In genomic region chr7:57778754-57779153, GRCm38 (mm10) we compare ENCODE assay signal across 18 mouse cellular contexts.
DNase-seq lines count a peak whose midpoint lies in the region; ATAC-seq and TF ChIP-seq lines count a peak whose summit lies in the region.
"Had no signal": no experiment of that assay in that cellular context is flagged by ENCODE, and none has a peak within 500 bp of the region (broad histone marks: within the 10 kb centered on the region; RNA-seq: fewer than 3 reads in every experiment).

No protein-coding gene starts in this region.

- intact Hi-C loops in heart, postnatal 10 days (cut with DNase I) = no loop called here

- H3K9me3 ChIP-seq in heart, embryonic 12.5 days (replicated peaks) = no peaks in the 10 kb centered on the region
- no peaks in the 10 kb centered on the region for H3K9me3 ChIP-seq in forebrain, embryonic 16.5 days (ENCODE audit: control insufficient read depth, low read length)
- H3K9me3 ChIP-seq: embryonic facial prominence, embryonic 13.5 days; hindbrain, embryonic 10.5 days; intestine, embryonic 15.5 days had no signal

- no peak overlapping the region for H3K9ac ChIP-seq in heart, embryonic 12.5 days
- no peak overlapping the region for H3K9ac ChIP-seq in forebrain, embryonic 16.5 days (replicated peaks; ENCODE audit: low read depth, low read length)
- H3K9ac ChIP-seq: embryonic facial prominence, embryonic 13.5 days; hindbrain, embryonic 14.5 days; intestine, embryonic 15.5 days had no signal

- H3K36me3 ChIP-seq in heart, embryonic 12.5 days = no peaks in the 10 kb centered on the region
- no peaks in the 10 kb centered on the region for H3K36me3 ChIP-seq in forebrain, embryonic 16.5 days (ENCODE audit: control insufficient read depth, insufficient read depth)
- H3K36me3 ChIP-seq: embryonic facial prominence, embryonic 13.5 days; hindbrain, embryonic 10.5 days; intestine, embryonic 15.5 days had no signal

- no peaks in the 10 kb centered on the region for H3K27me3 ChIP-seq in heart, embryonic 12.5 days (replicated peaks)
- H3K27me3 ChIP-seq in forebrain, embryonic 16.5 days (replicated peaks; ENCODE audit: control insufficient read depth, insufficient read depth, low read length) = no peaks in the 10 kb centered on the region
- no peaks in the 10 kb centered on the region for H3K27me3 ChIP-seq in cerebellum, adult 2 months (ENCODE audit: control insufficient read depth, insufficient read depth, low read length)
- H3K27me3 ChIP-seq: embryonic facial prominence, embryonic 13.5 days; intestine, embryonic 15.5 days had no signal

- H3K4me1 ChIP-seq in heart, embryonic 12.5 days (replicated peaks) = no peaks in the 10 kb centered on the region
- H3K4me1 ChIP-seq in forebrain, embryonic 16.5 days (replicated peaks; ENCODE audit: control insufficient read depth, insufficient read depth, low read length) = peaks cover 5% of the 10 kb centered on the region; the same call in 1 of the 2 replicates
- H3K4me1 ChIP-seq in cerebellum, adult 2 months (ENCODE audit: control insufficient read depth, insufficient read depth, low read length) = no peaks in the 10 kb centered on the region
- H3K4me1 ChIP-seq: embryonic facial prominence, embryonic 13.5 days; hindbrain, embryonic 10.5 days; intestine, embryonic 15.5 days had no signal

- 60% methylated on average over 5 of the region's 5 CpGs for WGBS in heart, embryonic 12.5 days
- WGBS in forebrain, embryonic 16.5 days = 8% methylated on average over 5 of the region's 5 CpGs
- 54% methylated on average over 5 of the region's 5 CpGs for WGBS in cerebellum, adult 2 months

- H3K4me2 ChIP-seq in heart, embryonic 12.5 days = no peak overlapping the region
- 0 out of 2 replicates have a peak overlapping the region, but pooled peaks have one; percentile 1 for H3K4me2 ChIP-seq in forebrain, embryonic 16.5 days (ENCODE audit: low read length)
- H3K4me2 ChIP-seq: embryonic facial prominence, embryonic 13.5 days; hindbrain, embryonic 14.5 days; intestine, embryonic 15.5 days had no signal

- H3K27ac ChIP-seq in heart, embryonic 12.5 days (ENCODE audit: poor library complexity, severe bottlenecking) = no peak overlapping the region
- no peak overlapping the region for H3K27ac ChIP-seq in forebrain, embryonic 16.5 days (ENCODE audit: low read length)
- H3K27ac ChIP-seq in cerebellum, adult 2 months (ENCODE audit: insufficient read depth, low read length) = no peak overlapping the region
- H3K27ac ChIP-seq: embryonic facial prominence, embryonic 13.5 days; hindbrain, embryonic 10.5 days; hindbrain, embryonic 14.5 days; intestine, embryonic 15.5 days had no signal

- peak; percentile 1 to 2 for DNase-seq in heart, postnatal 10 days
- peak; percentile 6 for DNase-seq in brain, embryonic 18.5 days (ENCODE audit: low read depth, low spot score)
- DNase-seq in frontal cortex, postnatal 25 days (ENCODE audit: low spot score in 2 of 2) = no peak
- DNase-seq in cerebellum, adult 2 months = no peak
- DNase-seq: adrenal gland, adult 2 months; adrenal gland, postnatal 25 days; cerebellum, adult 11-12 months; cerebellum, adult 9-11 months; cerebellum, postnatal 36 days; gastrocnemius, postnatal 14 days; heart, postnatal 14 days; kidney, adult 18-20 months had no signal

- no peak overlapping the region for H3K4me3 ChIP-seq in heart, embryonic 12.5 days
- no peak overlapping the region for H3K4me3 ChIP-seq in forebrain, embryonic 16.5 days (replicated peaks; ENCODE audit: low read length)
- H3K4me3 ChIP-seq in cerebellum, adult 2 months (replicated peaks; ENCODE audit: insufficient read depth, low read depth, low read length) = no peak overlapping the region
- H3K4me3 ChIP-seq: embryonic facial prominence, embryonic 13.5 days; hindbrain, embryonic 10.5 days; intestine, embryonic 15.5 days had no signal

- TF ChIP-seq POLR2A in cerebellum, adult 2 months (IDR thresholded peaks at IDR 0.05; ENCODE audit: borderline replicate concordance, insufficient read depth, low read length) = no peak

- TF ChIP-seq CTCF in cerebellum, adult 2 months (IDR thresholded peaks at IDR 0.05; ENCODE audit: borderline replicate concordance, insufficient read depth, low read depth, low read length) = no peak

- no peak for ATAC-seq in heart, embryonic 12.5 days (ENCODE audit: insufficient number of reproducible peaks, low FRiP score)
- ATAC-seq in forebrain, embryonic 16.5 days = peak; percentile 93
- ATAC-seq: intestine, embryonic 15.5 days had no signal

Comparison
In these comparisons a context has a peak if more than half of its experiments do, and no peak if none do; other contexts are left out.
1. DNase-seq: peak in heart, postnatal 10 days (2 of 2) and brain, embryonic 18.5 days (single experiment); none in frontal cortex, postnatal 25 days (0 of 2) and cerebellum, adult 2 months (0 of 2).